Mouse (Mus musculus) neural tube, embryonic 14.5 days (tissue): ENCODE data around the gene Zfp286. TPM values are rescaled to one million over a fixed set of nuclear protein-coding genes. Genes with fewer than 3 reads are reported as not detected.
"Not testable (repeated sequence)": the region's sequence is repeated elsewhere in the genome, so short reads cannot be mapped to it uniquely, and the experiment has no call there.

Experiments
- ATAC-seq: fragments of 200-750 bp; cut with Nextera tagmentation; 2 replicates; pipeline ENCODE4 v1.8.0; 2017; ENCODE audit warnings: low read depth, mild to moderate bottlenecking, moderate TSS enrichment, moderate library complexity
- H3K27ac ChIP-seq: fragments of 300-500 bp; sonication (generic); 2 replicates; pipeline ENCODE4 v1.5.1; 2014; ENCODE audit warnings: low read depth, mild to moderate bottlenecking, control low read depth, low read length, moderate library complexity, mixed read lengths
- H3K27me3 ChIP-seq: fragments of 300-500 bp; sonication (generic); 2 replicates; pipeline ENCODE4 v1.6.1; 2014; ENCODE audit warnings: low read length; ENCODE audit not compliant: control insufficient read depth, insufficient read depth
- H3K36me3 ChIP-seq: fragments of 300-500 bp; sonication (generic); 2 replicates; pipeline ENCODE4 v1.6.1; 2014; ENCODE audit warnings: low read length, mixed read lengths; ENCODE audit not compliant: control insufficient read depth, insufficient read depth
- H3K4me1 ChIP-seq: fragments of 300-500 bp; sonication (generic); 2 replicates; pipeline ENCODE4 v1.6.1; 2014; ENCODE audit warnings: low read length; ENCODE audit not compliant: control insufficient read depth, insufficient read depth
- H3K4me2 ChIP-seq: fragments of 300-500 bp; sonication (generic); 2 replicates; pipeline ENCODE4 v1.6.1; 2014; ENCODE audit warnings: mild to moderate bottlenecking, low read depth, low read length, control low read depth
- H3K4me3 ChIP-seq: fragments of 300-500 bp; sonication (generic); 2 replicates; pipeline ENCODE4 v1.5.1; 2014; ENCODE audit warnings: low read depth, low read length, control low read depth, mixed read lengths
- H3K9ac ChIP-seq: fragments of 300-500 bp; sonication (generic); replicated peaks from 2 replicates; pipeline ENCODE4 v1.6.1; 2014; ENCODE audit warnings: low read depth, mild to moderate bottlenecking, control low read depth, low read length, mixed read lengths
- H3K9me3 ChIP-seq: fragments of 300-500 bp; sonication (generic); 2 replicates; pipeline ENCODE4 v1.6.1; 2016; ENCODE audit warnings: low read length; ENCODE audit not compliant: control insufficient read depth
- WGBS: fragments of 180-500 bp; shearing (Covaris S2); extraction: QIAGEN DNeasy Blood & Tissue Kit; methylation state at CpG from one replicate; pipeline ENCODE4 v1.1.7; 2014; 5-methylcytosine and 5-hydroxymethylcytosine counted together
- polyA plus RNA-seq: library from polyadenylated mRNA; unstranded; fragments of >200 nt; fragmentation: Nextera tagmentation; extraction: Ambion mirVana; gene quantifications from 2 replicates; pipeline ENCODE4 v1.2.1, GENCODE M21; 2014

Zfp286 gene
- polyA plus RNA-seq, 1 experiment from 2014 or later, result 33.8 TPM

GRCm38 (mm10) chr11:62757906-62758305, 31.4 kb downstream of the Zfp286 start:
- H3K36me3 ChIP-seq, result no peaks in the 10 kb centered on the region
- no peak overlapping the region for H3K9ac ChIP-seq
- H3K27me3 ChIP-seq, result no peaks in the 10 kb centered on the region
- H3K27ac ChIP-seq, result no peak overlapping the region
- ATAC-seq, result no peak
- H3K4me1 ChIP-seq, result no peaks in the 10 kb centered on the region
- WGBS, result 86% methylated on average over 6 of the region's 6 CpGs
- H3K9me3 ChIP-seq, result no peaks in the 10 kb centered on the region
- H3K4me2 ChIP-seq, result no peak overlapping the region
- H3K4me3 ChIP-seq, result no peak overlapping the region

GRCm38 (mm10) chr11:62757143-62757507, 32.1 kb downstream of the Zfp286 start:
- 6% methylated on average over 7 of the region's 7 CpGs for WGBS
- Histone ChIP-seq H3K4me1 (no peaks in the 10 kb centered on the region), H3K27ac (no peak overlapping the region), H3K4me2 (peak overlapping the region; percentile 56), H3K27me3 (no peaks in the 10 kb centered on the region), H3K9ac (no peak overlapping the region), H3K9me3 (no peaks in the 10 kb centered on the region), H3K36me3 (no peaks in the 10 kb centered on the region), H3K4me3 (peak overlapping the region; percentile 33)
- peak; percentile 41; the same call in 1 of the 2 replicates for ATAC-seq

GRCm38 (mm10) chr11:62756456-62757142, 32.7 kb downstream of the Zfp286 start:
- no peaks in the 10 kb centered on the region for H3K27me3 ChIP-seq
- ATAC-seq, result peak; percentile 99
- no peaks in the 10 kb centered on the region for H3K36me3 ChIP-seq
- H3K4me2 ChIP-seq, result peak overlapping the region; percentile 56
- whole genome bisulfite sequencing, result 7% methylated on average over 36 of the region's 36 CpGs
- peak overlapping the region; percentile 39 for H3K9ac ChIP-seq
- no peak overlapping the region for H3K27ac ChIP-seq
- no peaks in the 10 kb centered on the region for H3K4me1 ChIP-seq
- peak overlapping the region; percentile 33 for H3K4me3 ChIP-seq
- H3K9me3 ChIP-seq, result no peaks in the 10 kb centered on the region

- H3K4me2 ChIP-seq, result no peak within 1 kb of the TSS
- no peak within 1 kb of the TSS for H3K9ac ChIP-seq
- H3K27ac ChIP-seq, result no peak within 1 kb of the TSS
- WGBS, result 89% methylated on average over 8 of the region's 8 CpGs
- H3K9me3 ChIP-seq, result no peaks in the 10 kb centered on the region
- H3K36me3 ChIP-seq, result no peaks in the 10 kb centered on the region
- ATAC-seq, result no peak
- H3K4me3 ChIP-seq, result no peak within 1 kb of the TSS
- no peaks in the 10 kb centered on the region for H3K4me1 ChIP-seq
- no peaks in the 10 kb centered on the region for H3K27me3 ChIP-seq
These were observed 36.5 kb downstream of the Zfp286 start, which contains the start of gene Gm10428 for GRCm38 (mm10) chr11:62752780-62753179. Gene Gm10428, plus strand, starts transcription at chr11:62753100.

GRCm38 (mm10) chr11:62752191-62752590, 37.1 kb downstream of the Zfp286 start:
- Histone ChIP-seq H3K9me3 (no peaks in the 10 kb centered on the region), H3K4me3 (no peak overlapping the region), H3K4me1 (no peaks in the 10 kb centered on the region), H3K27me3 (no peaks in the 10 kb centered on the region), H3K36me3 (no peaks in the 10 kb centered on the region), H3K9ac (no peak overlapping the region), H3K4me2 (no peak overlapping the region), H3K27ac (no peak overlapping the region)
- 64% methylated on average over 11 of the region's 11 CpGs for WGBS
- no peak for ATAC-seq

GRCm38 (mm10) chr11:62749445-62749844, 39.8 kb downstream of the Zfp286 start:
- not testable (repeated sequence) for ATAC-seq, H3K27ac ChIP-seq, H3K4me3 ChIP-seq, H3K4me2 ChIP-seq, H3K27me3 ChIP-seq, H3K4me1 ChIP-seq, H3K9me3 ChIP-seq, H3K36me3 ChIP-seq, H3K9ac ChIP-seq
- 92% methylated on average over 13 of the region's 13 CpGs for WGBS

GRCm38 (mm10) chr11:62748062-62748461, 41.2 kb downstream of the Zfp286 start:
- ATAC-seq, result no peak
- H3K27ac ChIP-seq, result no peak overlapping the region
- H3K27me3 ChIP-seq, result no peaks in the 10 kb centered on the region
- no peak overlapping the region for H3K4me3 ChIP-seq
- 68% methylated on average over 4 of the region's 4 CpGs for WGBS
- no peak overlapping the region for H3K9ac ChIP-seq
- H3K36me3 ChIP-seq, result no peaks in the 10 kb centered on the region
- H3K4me1 ChIP-seq, result no peaks in the 10 kb centered on the region
- no peak overlapping the region for H3K4me2 ChIP-seq
- no peaks in the 10 kb centered on the region for H3K9me3 ChIP-seq

- no peak overlapping the region for H3K9ac ChIP-seq
- no peak overlapping the region for H3K4me2 ChIP-seq
- no peaks in the 10 kb centered on the region for H3K27me3 ChIP-seq
- ATAC-seq, result no peak
- no peaks in the 10 kb centered on the region for H3K4me1 ChIP-seq
- no peak overlapping the region for H3K27ac ChIP-seq
- no peaks in the 10 kb centered on the region for H3K9me3 ChIP-seq
- no peaks in the 10 kb centered on the region for H3K36me3 ChIP-seq
- no peak overlapping the region for H3K4me3 ChIP-seq
- 75% methylated on average over 9 of the region's 9 CpGs for WGBS
These were observed 42.0 kb downstream of the Zfp286 start for GRCm38 (mm10) chr11:62747227-62747626.

GRCm38 (mm10) chr11:62746001-62746533, 43.2 kb downstream of the Zfp286 start:
- Histone ChIP-seq H3K36me3 (no peaks in the 10 kb centered on the region), H3K4me2 (peak overlapping the region; percentile 53), H3K4me3 (peak overlapping the region; percentile 34), H3K27ac (no peak overlapping the region), H3K4me1 (no peaks in the 10 kb centered on the region), H3K9me3 (no peaks in the 10 kb centered on the region), H3K9ac (no peak overlapping the region; the same call in 1 of the 2 replicates), H3K27me3 (no peaks in the 10 kb centered on the region)
- WGBS, result 2% methylated on average over 27 of the region's 27 CpGs
- peak; percentile 89 for ATAC-seq
